Mouse (Mus musculus) kidney, adult 2 months (tissue): ENCODE measurements at regions not wholly inside any gene's neighbourhood (a gene's known extent, or its start where the extent isn't known, plus 50 kb on each side); places are given as distances from the start of the nearest gene placed in this dataset.

ENCODE experiments used
- CTCF ChIP-seq: fragments of 200-500 bp; conservative IDR thresholded peaks from 2 replicates; pipeline ENCODE4 v1.5.1; 2011; ENCODE audit warnings: low read depth, mild to moderate bottlenecking, control low read depth, low read length, moderate library complexity, mixed read lengths; ENCODE audit not compliant: insufficient read depth, insufficient read length
- POLR2A ChIP-seq: fragments of 200-500 bp; IDR thresholded peaks from one replicate; pipeline ENCODE4 v1.6.1; 2011; ENCODE audit warnings: low read depth, low read length, control low read depth

DNA sequence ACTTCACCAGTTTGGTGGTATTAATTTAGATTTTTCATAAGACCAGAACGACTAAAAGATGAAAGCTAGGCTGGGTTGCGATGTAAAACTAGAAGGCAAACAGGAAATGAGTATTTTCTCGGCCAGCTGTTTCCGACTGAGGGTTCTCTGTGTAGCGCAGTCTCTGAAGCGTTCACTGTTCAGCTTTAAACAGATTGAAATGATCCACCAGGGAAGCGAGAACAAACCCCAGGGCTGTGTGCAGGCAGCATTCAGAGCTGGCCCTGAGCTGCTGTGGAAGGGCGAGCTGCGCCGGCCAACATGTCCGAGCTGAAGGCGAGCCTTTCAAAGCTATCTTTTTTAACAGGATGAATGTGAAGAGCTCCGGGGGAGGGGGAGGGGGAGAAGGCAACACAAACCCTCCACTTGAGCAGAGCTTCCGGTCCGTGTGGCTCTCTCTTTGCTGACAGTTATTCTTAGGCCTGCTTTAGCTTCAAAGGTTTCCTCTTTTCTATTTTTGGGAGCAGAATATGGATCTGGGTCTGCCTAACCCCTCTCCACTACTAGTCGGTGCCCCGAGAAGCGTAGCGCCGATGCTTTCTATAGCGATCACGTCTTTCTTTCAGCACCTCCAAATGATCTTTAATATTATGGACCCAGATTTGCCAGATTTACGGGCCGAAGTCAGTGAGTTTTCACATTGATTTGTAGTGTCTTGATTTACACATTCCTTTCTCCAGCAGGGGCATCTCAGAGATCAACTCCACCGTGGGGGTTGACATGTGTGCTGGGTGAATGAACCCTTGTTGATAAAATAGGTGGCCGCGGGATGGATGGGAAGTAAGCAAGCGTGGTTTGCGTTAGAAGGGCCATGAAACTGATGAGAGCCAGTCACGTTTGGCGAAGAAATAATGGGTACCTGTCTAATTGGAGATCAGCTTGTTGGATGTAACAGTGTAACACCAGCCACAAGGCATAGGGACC, 59.3 kb upstream of the Map3k1 start:
- TF ChIP-seq POLR2A (no peak), CTCF (no peak)
